Mouse (Mus musculus): ENCODE data around the gene Tnfsf9. TPM values are rescaled to one million over a fixed set of nuclear protein-coding genes. Genes with fewer than 3 reads are reported as not detected.
A peak's percentile ranks its signal among the peaks of the same experiment; 100 is the strongest.

The Tnfsf9 gene
- polyA plus RNA-seq, 2 experiments: 6.8 to 10.6 TPM

GRCm38 (mm10) chr17:57148343-57148742, 43.2 kb downstream of the Tnfsf9 start:
- no peak for DNase-seq (ENCODE audit: low spot score)
- 68% methylated on average over 4 of the region's 4 CpGs for WGBS
- H3K4me2 ChIP-seq (replicated peaks; ENCODE audit: low read depth, low read length, severe bottlenecking): no peak overlapping the region
- no peak overlapping the region for H3K4me3 ChIP-seq (replicated peaks; ENCODE audit: low read length)
- no peaks in the 10 kb centered on the region for H3K4me1 ChIP-seq (ENCODE audit: control insufficient read depth, insufficient read depth, low read length)
- TF ChIP-seq POLR2A (IDR thresholded peaks at IDR 0.05; ENCODE audit: borderline replicate concordance, extremely low read depth, insufficient read depth, insufficient read length): no peak
- H3K27me3 ChIP-seq (ENCODE audit: control insufficient read depth, insufficient read depth, low read length): peaks cover 31% of the 10 kb centered on the region
- ATAC-seq (ENCODE audit: low FRiP score, low read depth): no peak
- H3K9ac ChIP-seq (ENCODE audit: low read depth, low read length, severe bottlenecking): no peak overlapping the region
- no peak overlapping the region for H3K27ac ChIP-seq (replicated peaks; ENCODE audit: low read depth, low read length)
- no peaks in the 10 kb centered on the region for H3K9me3 ChIP-seq (ENCODE audit: control insufficient read depth, low read length)
- H3K36me3 ChIP-seq (ENCODE audit: control insufficient read depth, insufficient read depth, low read length): no peaks in the 10 kb centered on the region

GRCm38 (mm10) chr17:57148994-57149803, 44.1 kb downstream of the Tnfsf9 start, which contains the start of gene Cd70:
TSS of gene Cd70 (minus strand) at chr17:57149777.
- Histone ChIP-seq H3K4me1 (ENCODE audit: control insufficient read depth, insufficient read depth, low read length) (no peaks in the 10 kb centered on the region), H3K9ac (ENCODE audit: low read depth, low read length, severe bottlenecking) (peak within 1 kb of the TSS; percentile 38), H3K4me3 (replicated peaks; ENCODE audit: low read length) (peak within 1 kb of the TSS; percentile 33), H3K27me3 (ENCODE audit: control insufficient read depth, insufficient read depth, low read length) (peaks cover 31% of the 10 kb centered on the region), H3K9me3 (ENCODE audit: control insufficient read depth, low read length) (no peaks in the 10 kb centered on the region), H3K27ac (replicated peaks; ENCODE audit: low read depth, low read length) (no peak within 1 kb of the TSS), H3K36me3 (ENCODE audit: control insufficient read depth, insufficient read depth, low read length) (no peaks in the 10 kb centered on the region), H3K4me2 (replicated peaks; ENCODE audit: low read depth, low read length, severe bottlenecking) (peak within 1 kb of the TSS; percentile 46)
- no peak for ATAC-seq (ENCODE audit: low FRiP score, low read depth)
- TF ChIP-seq POLR2A (IDR thresholded peaks at IDR 0.05; ENCODE audit: borderline replicate concordance, extremely low read depth, insufficient read depth, insufficient read length): no peak
- no peak for DNase-seq (ENCODE audit: low spot score)
- 3% methylated on average over 38 of the region's 39 CpGs for WGBS

GRCm38 (mm10) chr17:57153006-57153405, 47.9 kb downstream of the Tnfsf9 start:
- Histone ChIP-seq H3K4me1 (ENCODE audit: control insufficient read depth, insufficient read depth, low read length) (no peaks in the 10 kb centered on the region), H3K36me3 (ENCODE audit: control insufficient read depth, insufficient read depth, low read length) (no peaks in the 10 kb centered on the region), H3K27ac (replicated peaks; ENCODE audit: low read depth, low read length) (no peak overlapping the region), H3K4me3 (replicated peaks; ENCODE audit: low read length) (no peak overlapping the region), H3K9ac (ENCODE audit: low read depth, low read length, severe bottlenecking) (no peak overlapping the region), H3K4me2 (replicated peaks; ENCODE audit: low read depth, low read length, severe bottlenecking) (no peak overlapping the region), H3K27me3 (ENCODE audit: control insufficient read depth, insufficient read depth, low read length) (peaks cover 24% of the 10 kb centered on the region), H3K9me3 (ENCODE audit: control insufficient read depth, low read length) (no peaks in the 10 kb centered on the region)
- DNase-seq (ENCODE audit: low spot score): no peak
- TF ChIP-seq POLR2A (IDR thresholded peaks at IDR 0.05; ENCODE audit: borderline replicate concordance, extremely low read depth, insufficient read depth, insufficient read length): no peak
- no peak for ATAC-seq (ENCODE audit: low FRiP score, low read depth)
- 93% methylated on average over 6 of the region's 6 CpGs for WGBS

GRCm38 (mm10) chr17:57153787-57154186, 48.7 kb downstream of the Tnfsf9 start:
- no peak overlapping the region for H3K27ac ChIP-seq (replicated peaks; ENCODE audit: low read depth, low read length)
- no peak overlapping the region for H3K9ac ChIP-seq (ENCODE audit: low read depth, low read length, severe bottlenecking)
- H3K4me1 ChIP-seq (ENCODE audit: control insufficient read depth, insufficient read depth, low read length): no peaks in the 10 kb centered on the region
- H3K36me3 ChIP-seq (ENCODE audit: control insufficient read depth, insufficient read depth, low read length): no peaks in the 10 kb centered on the region
- no peaks in the 10 kb centered on the region for H3K9me3 ChIP-seq (ENCODE audit: control insufficient read depth, low read length)
- DNase-seq (ENCODE audit: low spot score): no peak
- no peak overlapping the region for H3K4me2 ChIP-seq (replicated peaks; ENCODE audit: low read depth, low read length, severe bottlenecking)
- ATAC-seq (ENCODE audit: low FRiP score, low read depth): no peak
- H3K27me3 ChIP-seq (ENCODE audit: control insufficient read depth, insufficient read depth, low read length): peaks cover 16% of the 10 kb centered on the region
- TF ChIP-seq POLR2A (IDR thresholded peaks at IDR 0.05; ENCODE audit: borderline replicate concordance, extremely low read depth, insufficient read depth, insufficient read length): no peak
- H3K4me3 ChIP-seq (replicated peaks; ENCODE audit: low read length): no peak overlapping the region
- WGBS: 85% methylated on average over 4 of the region's 4 CpGs

Other genes with a start within 250 kb of the Tnfsf9 start
- gene Acsbg2, start 230.9 kb upstream of the Tnfsf9 start, polyA plus RNA-seq (2012; rRNA removed): 0.03 TPM in 1 of 2 replicates, not detected in the other
- not detected in 2 replicates for gene Acsbg2, start 230.9 kb upstream of the Tnfsf9 start, polyA plus RNA-seq (2014; fragmentation: Nextera tagmentation; extraction: Ambion mirVana)
- 0.03 and 0.08 TPM in 2 replicates for gene 1700061G19Rik, start 229.8 kb upstream of the Tnfsf9 start, polyA plus RNA-seq (2012; rRNA removed)
- gene 1700061G19Rik, start 229.8 kb upstream of the Tnfsf9 start, polyA plus RNA-seq (2014; fragmentation: Nextera tagmentation; extraction: Ambion mirVana): 0.26 TPM in 2 replicates
- gene Mllt1, start 169.9 kb upstream of the Tnfsf9 start, polyA plus RNA-seq (2012; rRNA removed): 98.3 and 132 TPM in 2 replicates
- gene Mllt1, start 169.9 kb upstream of the Tnfsf9 start, polyA plus RNA-seq (2014; fragmentation: Nextera tagmentation; extraction: Ambion mirVana): 34.5 and 36.3 TPM in 2 replicates
- 1.0 and 1.5 TPM in 2 replicates for gene Acer1, start 123.2 kb upstream of the Tnfsf9 start, polyA plus RNA-seq (2012; rRNA removed)
- 1.4 and 5.6 TPM in 2 replicates for gene Acer1, start 123.2 kb upstream of the Tnfsf9 start, polyA plus RNA-seq (2014; fragmentation: Nextera tagmentation; extraction: Ambion mirVana)
- 139 and 177 TPM in 2 replicates for gene Clpp, start 115.0 kb upstream of the Tnfsf9 start, polyA plus RNA-seq (2012; rRNA removed)
- gene Clpp, start 115.0 kb upstream of the Tnfsf9 start, polyA plus RNA-seq (2014; fragmentation: Nextera tagmentation; extraction: Ambion mirVana): 150 and 155 TPM in 2 replicates
- 25.1 and 33.9 TPM in 2 replicates for gene Alkbh7, start 108.0 kb upstream of the Tnfsf9 start, polyA plus RNA-seq (2012; rRNA removed)
- gene Alkbh7, start 108.0 kb upstream of the Tnfsf9 start, polyA plus RNA-seq (2014; fragmentation: Nextera tagmentation; extraction: Ambion mirVana): 40.6 and 41.8 TPM in 2 replicates
- gene Pspn, start 105.3 kb upstream of the Tnfsf9 start, polyA plus RNA-seq (2012; rRNA removed): not detected in 2 replicates
- not detected in 2 replicates for gene Pspn, start 105.3 kb upstream of the Tnfsf9 start, polyA plus RNA-seq (2014; fragmentation: Nextera tagmentation; extraction: Ambion mirVana)
- gene Gtf2f1, start 94.0 kb upstream of the Tnfsf9 start, polyA plus RNA-seq (2012; rRNA removed): 37.4 and 68.5 TPM in 2 replicates
- 54.1 and 60.1 TPM in 2 replicates for gene Gtf2f1, start 94.0 kb upstream of the Tnfsf9 start, polyA plus RNA-seq (2014; fragmentation: Nextera tagmentation; extraction: Ambion mirVana)
- 0.05 TPM in 1 of 2 replicates, not detected in the other for gene Gm17949, start 93.9 kb upstream of the Tnfsf9 start, polyA plus RNA-seq (2012; rRNA removed)
- 0.22 and 0.26 TPM in 2 replicates for gene Gm17949, start 93.9 kb upstream of the Tnfsf9 start, polyA plus RNA-seq (2014; fragmentation: Nextera tagmentation; extraction: Ambion mirVana)
- 115 and 151 TPM in 2 replicates for gene Khsrp, start 73.8 kb upstream of the Tnfsf9 start, polyA plus RNA-seq (2012; rRNA removed)
- 49.5 and 56.6 TPM in 2 replicates for gene Khsrp, start 73.8 kb upstream of the Tnfsf9 start, polyA plus RNA-seq (2014; fragmentation: Nextera tagmentation; extraction: Ambion mirVana)
- 0.13 and 0.18 TPM in 2 replicates for gene Slc25a41, start 63.7 kb upstream of the Tnfsf9 start, polyA plus RNA-seq (2012; rRNA removed)
- gene Slc25a41, start 63.7 kb upstream of the Tnfsf9 start, polyA plus RNA-seq (2014; fragmentation: Nextera tagmentation; extraction: Ambion mirVana): 0.17 and 0.26 TPM in 2 replicates
- 5.5 and 6.6 TPM in 2 replicates for gene Crb3, start 46.2 kb upstream of the Tnfsf9 start, polyA plus RNA-seq (2012; rRNA removed)
- gene Crb3, start 46.2 kb upstream of the Tnfsf9 start, polyA plus RNA-seq (2014; fragmentation: Nextera tagmentation; extraction: Ambion mirVana): 4.6 and 8.3 TPM in 2 replicates
- 26.3 and 32.9 TPM in 2 replicates for gene Slc25a23, start 45.5 kb upstream of the Tnfsf9 start, polyA plus RNA-seq (2012; rRNA removed)
- 5.7 and 8.3 TPM in 2 replicates for gene Slc25a23, start 45.5 kb upstream of the Tnfsf9 start, polyA plus RNA-seq (2014; fragmentation: Nextera tagmentation; extraction: Ambion mirVana)
- 2.0 and 2.5 TPM in 2 replicates for gene Dennd1c, start 26.8 kb upstream of the Tnfsf9 start, polyA plus RNA-seq (2012; rRNA removed)
- 0.97 and 1.9 TPM in 2 replicates for gene Dennd1c, start 26.8 kb upstream of the Tnfsf9 start, polyA plus RNA-seq (2014; fragmentation: Nextera tagmentation; extraction: Ambion mirVana)
- 10.3 and 14.2 TPM in 2 replicates for gene Tubb4a, start 17.5 kb upstream of the Tnfsf9 start, polyA plus RNA-seq (2012; rRNA removed)
- 8.8 and 10.1 TPM in 2 replicates for gene Tubb4a, start 17.5 kb upstream of the Tnfsf9 start, polyA plus RNA-seq (2014; fragmentation: Nextera tagmentation; extraction: Ambion mirVana)
- gene Cd70, start 44.5 kb downstream of the Tnfsf9 start, polyA plus RNA-seq (2012; rRNA removed): not detected in 2 replicates
- not detected in 2 replicates for gene Cd70, start 44.5 kb downstream of the Tnfsf9 start, polyA plus RNA-seq (2014; fragmentation: Nextera tagmentation; extraction: Ambion mirVana)
- gene Tnfsf14, start 88.9 kb downstream of the Tnfsf9 start, polyA plus RNA-seq (2012; rRNA removed): 0.17 and 0.20 TPM in 2 replicates
- not detected in 2 replicates for gene Tnfsf14, start 88.9 kb downstream of the Tnfsf9 start, polyA plus RNA-seq (2014; fragmentation: Nextera tagmentation; extraction: Ambion mirVana)
- gene C3, start 122.8 kb downstream of the Tnfsf9 start, polyA plus RNA-seq (2012; rRNA removed): 0.85 and 1.6 TPM in 2 replicates
- 0.46 and 0.52 TPM in 2 replicates for gene C3, start 122.8 kb downstream of the Tnfsf9 start, polyA plus RNA-seq (2014; fragmentation: Nextera tagmentation; extraction: Ambion mirVana)
- 36.4 and 42.7 TPM in 2 replicates for gene Gpr108, start 143.1 kb downstream of the Tnfsf9 start, polyA plus RNA-seq (2012; rRNA removed)
- gene Gpr108, start 143.1 kb downstream of the Tnfsf9 start, polyA plus RNA-seq (2014; fragmentation: Nextera tagmentation; extraction: Ambion mirVana): 39.6 and 40.8 TPM in 2 replicates
- 40.5 and 46.9 TPM in 2 replicates for gene Trip10, start 144.1 kb downstream of the Tnfsf9 start, polyA plus RNA-seq (2012; rRNA removed)
- 27.1 and 29.8 TPM in 2 replicates for gene Trip10, start 144.1 kb downstream of the Tnfsf9 start, polyA plus RNA-seq (2014; fragmentation: Nextera tagmentation; extraction: Ambion mirVana)
- gene Vav1, start 173.8 kb downstream of the Tnfsf9 start, polyA plus RNA-seq (2012; rRNA removed): 2.6 and 3.3 TPM in 2 replicates
- gene Vav1, start 173.8 kb downstream of the Tnfsf9 start, polyA plus RNA-seq (2014; fragmentation: Nextera tagmentation; extraction: Ambion mirVana): 3.8 and 4.6 TPM in 2 replicates